Mouse (Mus musculus): Measurements from ENCODE around the gene Gpatch4.

The Gpatch4 gene

DNA sequence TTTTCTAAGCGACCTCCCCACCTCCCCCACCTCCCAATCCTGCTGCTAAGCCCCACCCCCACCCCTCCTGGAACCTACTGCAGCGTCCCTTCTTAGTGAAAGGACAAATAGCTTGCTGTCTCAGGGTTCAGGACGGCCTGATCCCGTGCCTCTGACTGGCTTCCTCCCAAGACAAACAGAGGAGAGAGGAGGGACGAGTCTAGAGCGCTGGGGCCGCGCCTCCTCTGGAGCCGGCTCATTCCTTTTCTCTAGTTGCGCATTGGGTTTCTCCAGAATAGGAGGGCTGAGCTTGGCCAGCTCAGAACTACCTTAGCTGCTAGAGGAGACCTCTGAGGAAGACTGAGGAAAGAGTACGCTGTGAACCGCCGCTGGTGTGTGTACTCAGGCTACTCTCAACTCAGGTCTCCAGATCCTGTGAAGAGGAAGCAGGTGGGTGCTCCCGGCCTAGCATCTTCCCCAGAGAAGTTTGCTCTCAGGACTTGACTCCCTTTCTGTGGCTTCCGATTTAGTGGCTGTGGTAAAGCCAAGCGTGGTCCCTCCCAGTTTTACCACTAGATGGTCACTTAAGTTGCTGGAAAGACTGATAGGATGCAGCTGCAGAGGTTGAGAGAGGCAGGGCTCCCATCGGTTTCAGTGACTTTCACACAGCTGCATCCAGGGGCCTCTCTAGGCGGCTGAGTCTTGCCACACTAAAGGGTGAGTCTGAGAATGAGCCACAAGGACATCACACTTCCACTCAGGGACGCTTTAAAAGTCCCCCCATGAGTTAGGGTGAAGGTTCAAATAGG lies 12.1 kb upstream of the Gpatch4 start:
- no peak for DNase-seq (ENCODE audit: low read depth, low spot score)

DNA sequence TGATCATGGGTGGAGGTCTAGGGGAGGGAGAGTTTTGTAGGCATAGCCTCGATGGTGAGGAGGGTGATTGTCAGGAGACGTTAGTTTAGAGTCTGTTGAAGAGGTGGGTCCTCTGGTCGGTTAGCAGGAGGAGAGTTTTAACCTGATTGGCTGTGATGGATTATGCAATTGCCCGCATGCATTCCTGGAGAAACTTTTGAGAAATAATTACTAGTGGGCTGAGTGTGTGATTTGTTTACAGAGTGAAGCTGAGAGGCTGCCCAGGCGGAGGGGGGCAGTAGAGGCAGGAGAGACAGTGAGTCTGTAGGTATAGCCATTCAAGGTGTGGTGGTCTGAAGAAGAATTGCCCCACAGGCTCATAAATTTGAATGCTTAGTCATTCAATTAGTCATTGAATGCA lies 9.4 kb upstream of the Gpatch4 start:
- DNase-seq (ENCODE audit: low read depth, low spot score) = no peak

- DNase-seq (ENCODE audit: low read depth, low spot score) = peak; percentile 80
These were observed 7.2 kb upstream of the Gpatch4 start for GRCm38 (mm10) chr3:88035561-88036293.

- DNase-seq (ENCODE audit: low read depth, low spot score) = no peak
These were observed 6.6 kb downstream of the Gpatch4 start for GRCm38 (mm10) chr3:88049532-88049931.

- no peak for DNase-seq (ENCODE audit: low read depth, low spot score)
These were observed 14.1 kb downstream of the Gpatch4 start for GRCm38 (mm10) chr3:88057030-88057429.

GRCm38 (mm10) chr3:88057902-88058696 lies 15.2 kb downstream of the Gpatch4 start, which contains the start of gene Naxe:
Gene Naxe, minus strand, starts transcription at chr3:88058495.
- DNase-seq (ENCODE audit: low read depth, low spot score) = peak; percentile 92

- DNase-seq (ENCODE audit: low read depth, low spot score) = peak; percentile 53
These were observed 25.5 kb downstream of the Gpatch4 start for GRCm38 (mm10) chr3:88068386-88068785.

DNA sequence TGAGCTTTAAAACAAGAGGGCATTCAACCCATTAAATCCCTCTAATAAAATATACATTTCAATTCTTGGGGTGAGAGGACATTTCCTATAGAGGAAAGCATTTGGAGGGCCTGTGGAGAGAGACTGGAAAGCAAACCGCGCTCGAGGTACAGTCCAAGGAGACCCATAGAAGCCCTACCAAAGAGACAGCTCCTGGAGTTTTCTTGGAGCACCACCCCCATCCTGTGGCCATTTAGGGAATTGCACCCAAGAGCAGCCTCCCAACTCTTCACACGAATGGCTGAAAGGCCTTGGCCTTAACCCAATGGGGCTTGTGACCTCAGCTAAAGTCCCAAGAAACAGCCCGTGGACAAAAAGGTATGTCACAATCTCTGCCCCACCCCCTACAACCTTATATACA lies 28.9 kb downstream of the Gpatch4 start:
- DNase-seq (ENCODE audit: low read depth, low spot score) = peak; percentile 95

DNA sequence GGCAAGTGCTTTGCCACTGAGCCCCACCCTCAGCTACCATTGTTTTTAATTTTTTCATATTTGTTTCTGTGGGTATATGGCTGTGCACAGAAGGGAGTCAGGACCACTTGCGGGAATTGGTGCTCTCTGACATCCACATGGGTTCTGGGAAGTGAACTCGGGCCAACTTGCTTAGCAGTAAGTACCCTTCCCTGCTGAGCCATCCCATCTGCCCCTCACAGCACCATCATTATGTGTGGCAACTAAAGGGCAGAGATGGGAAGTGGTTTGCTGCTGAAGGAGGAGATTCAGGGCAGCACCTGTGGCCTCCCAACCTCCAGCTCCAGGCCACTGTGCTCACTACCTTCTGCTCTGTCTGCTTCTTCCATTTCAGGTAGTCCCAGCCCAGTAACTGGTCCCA lies 30.7 kb downstream of the Gpatch4 start:
- no peak for DNase-seq (ENCODE audit: low read depth, low spot score)

DNA sequence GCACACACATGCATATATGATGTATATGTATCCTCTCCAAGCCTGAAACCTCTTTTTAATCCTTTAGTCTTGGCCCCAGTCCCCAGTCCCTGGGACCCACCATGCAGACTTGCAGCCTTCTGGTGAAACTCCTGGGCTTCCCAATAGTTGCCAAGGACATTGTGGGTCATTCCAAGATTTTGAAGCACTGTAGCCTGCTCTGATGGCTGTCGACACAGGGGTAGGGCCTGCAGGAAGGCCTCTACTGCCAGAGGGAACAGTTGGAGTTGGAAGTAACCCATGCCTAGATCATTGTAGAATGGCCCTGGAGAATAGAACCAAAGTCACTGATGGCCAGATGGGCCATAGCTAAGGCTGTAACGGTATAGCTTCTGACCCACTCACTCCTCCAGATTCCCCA lies 31.4 kb downstream of the Gpatch4 start:
- no peak for DNase-seq (ENCODE audit: low read depth, low spot score)

GRCm38 (mm10) chr3:88074766-88075165 lies 31.9 kb downstream of the Gpatch4 start:
- DNase-seq (ENCODE audit: low read depth, low spot score) = no peak

GRCm38 (mm10) chr3:88077441-88077840 lies 34.5 kb downstream of the Gpatch4 start:
- no peak for DNase-seq (ENCODE audit: low read depth, low spot score)

DNA sequence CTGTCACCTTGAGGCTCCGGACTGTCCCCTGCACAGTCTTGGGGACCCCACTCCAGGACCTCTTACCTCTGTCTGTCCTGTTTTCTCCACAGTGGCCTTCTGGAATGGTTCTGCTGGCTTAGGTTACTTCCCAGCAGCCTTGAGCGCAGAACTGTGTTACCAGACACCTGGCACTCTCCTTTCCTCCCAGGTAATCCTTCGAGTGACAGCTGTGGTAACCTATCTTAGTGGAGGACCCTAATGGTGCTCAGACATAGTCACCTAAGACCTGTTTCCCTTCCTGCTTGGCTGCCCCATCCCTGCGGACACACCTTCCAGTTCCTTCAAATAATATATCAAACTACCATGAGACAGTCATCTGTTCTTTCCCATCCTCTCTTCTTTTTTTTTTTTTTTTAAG lies 35.3 kb downstream of the Gpatch4 start, which contains the start of gene Ttc24:
Ttc24 (minus strand) TSS at position 101 of the 400 bp plus-strand sequence.
- no peak for DNase-seq (ENCODE audit: low read depth, low spot score)

DNA sequence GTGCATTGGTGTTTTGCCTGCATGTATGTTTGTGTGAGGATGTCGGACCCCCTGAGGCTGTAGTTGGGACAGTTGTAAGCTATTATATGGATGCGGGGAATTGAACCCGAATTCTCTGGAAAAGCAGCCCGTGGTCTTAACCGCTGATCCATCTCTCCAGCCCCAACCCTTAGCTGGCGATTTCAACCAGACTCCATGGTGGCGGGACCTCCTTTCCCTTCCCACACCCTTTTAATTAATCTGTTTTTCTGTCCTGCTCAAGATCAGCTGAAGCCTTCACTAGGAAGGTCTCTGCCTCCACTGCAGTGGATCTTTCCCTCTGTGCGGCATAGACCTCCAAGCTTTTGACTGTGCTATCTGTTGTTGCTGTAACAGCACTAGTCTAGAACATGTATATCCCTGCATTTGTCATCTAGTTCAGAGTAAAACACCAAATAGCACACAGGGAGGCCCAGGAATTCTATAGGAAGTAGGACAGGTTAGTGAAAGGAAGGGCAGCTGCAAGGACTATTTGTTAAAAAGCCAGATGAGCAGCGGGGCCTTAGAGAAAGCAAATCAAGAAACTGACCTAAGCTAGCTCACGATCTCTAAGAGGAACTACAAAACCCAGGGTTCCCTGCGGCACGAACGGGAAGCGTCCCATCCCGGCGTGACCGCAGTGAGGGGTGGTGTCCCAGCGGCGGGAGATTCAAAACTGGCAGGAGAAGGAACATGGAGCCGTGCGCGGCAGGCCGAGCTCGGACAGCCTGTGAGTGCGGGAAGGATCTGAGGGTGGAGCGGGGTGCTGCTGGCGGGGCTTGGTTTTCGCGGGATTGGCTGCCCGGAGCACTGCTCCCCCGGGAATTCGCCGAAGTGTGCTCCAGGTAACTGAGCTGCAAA lies 38.7 kb downstream of the Gpatch4 start, which contains the start of gene Iqgap3:
Iqgap3 (plus strand) TSS at position 627 of the 879 bp plus-strand sequence.
- peak; percentile 96 for DNase-seq (ENCODE audit: low read depth, low spot score)

DNA sequence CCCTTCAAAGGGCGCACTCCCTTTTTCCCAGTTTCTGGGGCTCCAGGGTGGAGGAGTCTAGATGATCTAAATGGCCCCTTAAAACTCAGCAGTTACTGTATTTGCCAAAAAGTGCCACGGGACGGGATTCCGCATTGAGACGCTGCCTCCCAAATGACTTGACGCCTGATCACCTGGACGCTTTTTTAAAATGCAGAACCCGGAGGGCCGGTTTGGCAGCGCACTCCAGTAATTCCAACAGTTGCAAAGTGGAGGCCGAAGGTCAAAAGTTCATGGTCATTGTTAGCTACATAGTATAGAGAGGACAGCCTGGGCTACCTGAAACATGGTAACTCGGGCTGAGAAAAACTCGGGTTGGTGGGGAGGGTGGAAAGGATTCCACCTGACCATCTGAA lies 39.3 kb downstream of the Gpatch4 start:
- DNase-seq (ENCODE audit: low read depth, low spot score) = no peak

GRCm38 (mm10) chr3:88082663-88083062 lies 39.8 kb downstream of the Gpatch4 start:
- DNase-seq (ENCODE audit: low read depth, low spot score) = peak; percentile 88

DNA sequence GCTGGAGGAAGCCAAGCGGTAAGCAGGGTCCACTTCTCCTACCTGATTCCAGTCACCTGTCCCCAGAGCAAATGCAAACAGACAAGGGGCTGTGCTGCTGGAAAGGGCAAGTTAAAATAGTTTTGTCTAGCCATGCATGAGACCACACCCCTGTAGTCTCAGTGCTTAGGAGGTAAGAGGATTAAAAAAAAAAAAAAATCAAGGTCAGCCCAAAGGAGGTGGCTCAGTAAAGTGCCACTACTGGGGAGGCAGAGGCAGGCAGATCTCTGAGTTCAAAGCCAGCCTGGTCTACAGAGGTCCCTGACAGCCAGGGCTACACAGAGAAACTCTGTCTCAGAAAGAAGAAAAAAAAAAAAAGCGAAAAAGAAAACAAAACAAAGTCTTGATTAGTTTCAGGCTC lies 41.1 kb downstream of the Gpatch4 start:
- no peak for DNase-seq (ENCODE audit: low read depth, low spot score)

GRCm38 (mm10) chr3:88085459-88085858 lies 42.6 kb downstream of the Gpatch4 start:
- DNase-seq (ENCODE audit: low read depth, low spot score) = no peak

DNA sequence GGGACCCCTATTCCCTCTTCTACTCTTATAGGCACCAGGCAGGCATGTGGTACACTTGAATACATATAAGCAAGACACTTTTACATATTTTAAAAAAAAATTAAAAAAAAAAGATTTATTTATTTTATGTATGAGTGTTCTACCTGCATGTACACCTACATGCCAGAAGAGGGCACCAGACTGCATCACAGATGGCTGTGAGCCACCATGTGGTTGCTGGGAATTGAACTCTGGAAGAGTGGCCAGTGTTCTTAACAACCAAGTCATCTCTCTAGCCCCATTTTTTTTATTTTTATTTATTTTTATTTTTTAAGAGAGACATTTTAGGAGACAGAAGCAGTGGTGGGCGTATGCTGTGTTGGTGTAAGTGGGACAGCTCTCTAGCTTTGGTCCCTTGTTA lies 44.8 kb downstream of the Gpatch4 start:
- peak; percentile 76 for DNase-seq (ENCODE audit: low read depth, low spot score)

- DNase-seq (ENCODE audit: low read depth, low spot score) = no peak
These were observed 47.2 kb downstream of the Gpatch4 start for GRCm38 (mm10) chr3:88090106-88090505.

DNA sequence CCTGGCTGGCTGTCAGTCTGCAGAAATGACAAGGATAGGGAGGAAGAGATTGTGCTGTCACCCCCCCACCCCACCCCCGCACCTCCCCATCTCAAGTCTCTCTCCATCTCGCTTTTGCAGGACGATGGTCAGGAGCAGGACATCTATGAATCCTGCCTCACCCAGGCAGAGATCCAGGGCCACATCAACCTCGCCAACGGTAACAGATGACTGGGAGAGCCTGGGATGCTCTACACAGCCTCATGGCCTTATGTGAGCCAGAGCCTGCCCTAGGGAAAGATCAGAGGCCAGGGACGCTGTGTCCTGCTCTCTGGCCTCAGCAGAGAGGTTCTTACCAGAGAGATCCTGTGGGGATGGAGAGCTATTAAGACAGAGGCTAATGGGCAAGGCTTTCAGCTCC lies 47.7 kb downstream of the Gpatch4 start:
- no peak for DNase-seq (ENCODE audit: low read depth, low spot score)
